Mouse (Mus musculus) natural killer cell, adult 2 months (primary cell): Measurements from ENCODE around the gene Camk1d.

Experiments used
- DNase-seq, 2 experiments: peaks; one replicate each; pipeline ENCODE4 v3.0.0; 2022; ENCODE audit warnings: low spot score in 2 of 2

Gene Camk1d

GRCm38 (mm10) chr2:5663499-5663898 is 50.8 kb downstream of the Camk1d start:
- no peak for DNase-seq

- no peak for DNase-seq
Observed at GRCm38 (mm10) chr2:5661946-5662345, 52.4 kb downstream of the Camk1d start.

GRCm38 (mm10) chr2:5658000-5658399 is 56.3 kb downstream of the Camk1d start:
- DNase-seq, result no peak

- DNase-seq, result no peak
Observed at GRCm38 (mm10) chr2:5656326-5656725, 58.0 kb downstream of the Camk1d start.

GRCm38 (mm10) chr2:5652071-5652470 is 62.2 kb downstream of the Camk1d start:
- DNase-seq, result no peak

- no peak for DNase-seq
Observed at GRCm38 (mm10) chr2:5651285-5651870, 62.9 kb downstream of the Camk1d start.

- no peak for DNase-seq
Observed at GRCm38 (mm10) chr2:5649226-5649625, 65.1 kb downstream of the Camk1d start.

- no peak for DNase-seq
Observed at GRCm38 (mm10) chr2:5648764-5649163, 65.6 kb downstream of the Camk1d start.

- no peak for DNase-seq
Observed at GRCm38 (mm10) chr2:5646322-5646721, 68.0 kb downstream of the Camk1d start.

GRCm38 (mm10) chr2:5645584-5645983 is 68.7 kb downstream of the Camk1d start:
- DNase-seq, result no peak

- no peak for DNase-seq
Observed at GRCm38 (mm10) chr2:5643937-5644336, 70.4 kb downstream of the Camk1d start.

GRCm38 (mm10) chr2:5643226-5643625 is 71.1 kb downstream of the Camk1d start:
- no peak for DNase-seq

GRCm38 (mm10) chr2:5642624-5643023 is 71.7 kb downstream of the Camk1d start:
- peak; percentile 38 to 49 for DNase-seq

GRCm38 (mm10) chr2:5641678-5642077 is 72.6 kb downstream of the Camk1d start:
- no peak for DNase-seq

GRCm38 (mm10) chr2:5640586-5640985 is 73.7 kb downstream of the Camk1d start:
- no peak for DNase-seq

GRCm38 (mm10) chr2:5636801-5637742 is 77.2 kb downstream of the Camk1d start:
- no peak for DNase-seq

- no peak for DNase-seq
Observed at GRCm38 (mm10) chr2:5632355-5632684, 82.0 kb downstream of the Camk1d start.

- DNase-seq, result no peak
Observed at GRCm38 (mm10) chr2:5631676-5632354, 82.5 kb downstream of the Camk1d start.

GRCm38 (mm10) chr2:5630710-5631109 is 83.6 kb downstream of the Camk1d start:
- DNase-seq, result no peak

- DNase-seq, result no peak
Observed at GRCm38 (mm10) chr2:5624379-5624778, 89.9 kb downstream of the Camk1d start.

- DNase-seq, result no peak
Observed at GRCm38 (mm10) chr2:5618361-5618896, 95.9 kb downstream of the Camk1d start.

- DNase-seq, result peak; percentile 4 to 23
Observed at GRCm38 (mm10) chr2:5614896-5615295, 99.4 kb downstream of the Camk1d start.
